Mouse (Mus musculus): ENCODE measurements around the gene C130026I21Rik. TPM values are rescaled to one million over a fixed set of nuclear protein-coding genes. Genes with fewer than 3 reads are reported as not detected.
"Not testable (repeated sequence)": the region's sequence is repeated elsewhere in the genome, so short reads cannot be mapped to it uniquely, and the experiment has no call there.

Gene C130026I21Rik
- polyA plus RNA-seq (2016; fragmentation: Nextera tagmentation; extraction: Ambion mirVana): not detected in 2 replicates

GRCm38 (mm10) chr1:85270466-85270865 is at the start of gene C130026I21Rik:
TSS of gene C130026I21Rik (minus strand) at chr1:85270566.
- H3K27me3 ChIP-seq (ENCODE audit: insufficient read depth, poor library complexity, severe bottlenecking); DNase-seq (ENCODE audit: low spot score); H3K4me1 ChIP-seq (replicated peaks); H3K4me3 ChIP-seq; H3K27ac ChIP-seq; H3K36me3 ChIP-seq: not testable (repeated sequence)
- H3K9me3 ChIP-seq: peaks cover 10% of the 10 kb centered on the region; the same call in 1 of the 2 replicates
- 57% methylated on average over 1 of the region's 6 CpGs for WGBS

GRCm38 (mm10) chr1:85287063-85287462 is 16.7 kb upstream of the C130026I21Rik start:
- WGBS: 50% methylated on average over 4 of the region's 5 CpGs
- H3K4me1 ChIP-seq (replicated peaks); H3K9me3 ChIP-seq; H3K36me3 ChIP-seq; DNase-seq (ENCODE audit: low spot score); H3K4me3 ChIP-seq; H3K27me3 ChIP-seq (ENCODE audit: insufficient read depth, poor library complexity, severe bottlenecking); H3K27ac ChIP-seq: not testable (repeated sequence)

- WGBS: 72% methylated on average over 4 of the region's 5 CpGs
Observed at GRCm38 (mm10) chr1:85276421-85276820, 6.1 kb upstream of the C130026I21Rik start.

GRCm38 (mm10) chr1:85258634-85259033 is 11.7 kb downstream of the C130026I21Rik start:
- H3K36me3 ChIP-seq; H3K4me1 ChIP-seq (replicated peaks); H3K4me3 ChIP-seq; H3K27ac ChIP-seq; DNase-seq (ENCODE audit: low spot score); H3K27me3 ChIP-seq (ENCODE audit: insufficient read depth, poor library complexity, severe bottlenecking): not testable (repeated sequence)
- peaks cover 11% of the 10 kb centered on the region for H3K9me3 ChIP-seq
- WGBS: 65% methylated on average over 2 of the region's 2 CpGs

More at GRCm38 (mm10) chr1:85276421-85276820, 6.1 kb upstream of the C130026I21Rik start:
- not testable (repeated sequence) for H3K4me1 ChIP-seq (replicated peaks); H3K27me3 ChIP-seq (ENCODE audit: insufficient read depth, poor library complexity, severe bottlenecking); DNase-seq (ENCODE audit: low spot score); H3K9me3 ChIP-seq; H3K4me3 ChIP-seq; H3K36me3 ChIP-seq; H3K27ac ChIP-seq

GRCm38 (mm10) chr1:85255217-85255616 is 15.1 kb downstream of the C130026I21Rik start:
- WGBS: 66% methylated on average over 2 of the region's 3 CpGs
- H3K4me3 ChIP-seq; H3K4me1 ChIP-seq (replicated peaks); DNase-seq (ENCODE audit: low spot score); H3K27me3 ChIP-seq (ENCODE audit: insufficient read depth, poor library complexity, severe bottlenecking); H3K27ac ChIP-seq; H3K36me3 ChIP-seq: not testable (repeated sequence)
- H3K9me3 ChIP-seq: peaks cover 24% of the 10 kb centered on the region

- H3K4me1 ChIP-seq (replicated peaks); DNase-seq (ENCODE audit: low spot score); H3K27me3 ChIP-seq (ENCODE audit: insufficient read depth, poor library complexity, severe bottlenecking); H3K4me3 ChIP-seq; H3K27ac ChIP-seq; H3K36me3 ChIP-seq: not testable (repeated sequence)
- 87% methylated on average over 4 of the region's 4 CpGs for WGBS
- peaks cover 40% of the 10 kb centered on the region for H3K9me3 ChIP-seq
Observed at GRCm38 (mm10) chr1:85251211-85251610, 19.2 kb downstream of the C130026I21Rik start.

- 74% methylated on average over 3 of the region's 3 CpGs for WGBS
- H3K27ac ChIP-seq; H3K4me3 ChIP-seq; DNase-seq (ENCODE audit: low spot score); H3K36me3 ChIP-seq; H3K4me1 ChIP-seq (replicated peaks); H3K27me3 ChIP-seq (ENCODE audit: insufficient read depth, poor library complexity, severe bottlenecking): not testable (repeated sequence)
- peaks cover 43% of the 10 kb centered on the region for H3K9me3 ChIP-seq
Observed at GRCm38 (mm10) chr1:85248985-85249384, 21.4 kb downstream of the C130026I21Rik start.

GRCm38 (mm10) chr1:85246776-85247460 is 23.4 kb downstream of the C130026I21Rik start:
- 79% methylated on average over 8 of the region's 8 CpGs for WGBS
- not testable (repeated sequence) for H3K27me3 ChIP-seq (ENCODE audit: insufficient read depth, poor library complexity, severe bottlenecking); H3K27ac ChIP-seq; H3K4me3 ChIP-seq; DNase-seq (ENCODE audit: low spot score); H3K36me3 ChIP-seq; H3K4me1 ChIP-seq (replicated peaks)
- H3K9me3 ChIP-seq: peaks cover 54% of the 10 kb centered on the region

- not testable (repeated sequence) for H3K4me1 ChIP-seq (replicated peaks); H3K4me3 ChIP-seq; H3K27me3 ChIP-seq (ENCODE audit: insufficient read depth, poor library complexity, severe bottlenecking); H3K36me3 ChIP-seq; DNase-seq (ENCODE audit: low spot score); H3K27ac ChIP-seq
- H3K9me3 ChIP-seq: peaks cover 50% of the 10 kb centered on the region
- 83% methylated on average over 5 of the region's 5 CpGs for WGBS
Observed at GRCm38 (mm10) chr1:85246266-85246665, 24.1 kb downstream of the C130026I21Rik start.

GRCm38 (mm10) chr1:85244941-85245340 is 25.4 kb downstream of the C130026I21Rik start:
- DNase-seq (ENCODE audit: low spot score); H3K27ac ChIP-seq; H3K36me3 ChIP-seq; H3K4me1 ChIP-seq (replicated peaks); H3K4me3 ChIP-seq; H3K27me3 ChIP-seq (ENCODE audit: insufficient read depth, poor library complexity, severe bottlenecking): not testable (repeated sequence)
- 69% methylated on average over 3 of the region's 4 CpGs for WGBS
- H3K9me3 ChIP-seq: peaks cover 47% of the 10 kb centered on the region

GRCm38 (mm10) chr1:85243023-85243422 is 27.3 kb downstream of the C130026I21Rik start:
- H3K27me3 ChIP-seq (ENCODE audit: insufficient read depth, poor library complexity, severe bottlenecking); H3K4me1 ChIP-seq (replicated peaks); H3K27ac ChIP-seq; H3K4me3 ChIP-seq; H3K36me3 ChIP-seq; DNase-seq (ENCODE audit: low spot score): not testable (repeated sequence)
- H3K9me3 ChIP-seq: peaks cover 52% of the 10 kb centered on the region
- 70% methylated on average over 2 of the region's 2 CpGs for WGBS

- not testable (repeated sequence) for H3K27ac ChIP-seq; DNase-seq (ENCODE audit: low spot score); H3K4me3 ChIP-seq; H3K4me1 ChIP-seq (replicated peaks); H3K36me3 ChIP-seq; H3K27me3 ChIP-seq (ENCODE audit: insufficient read depth, poor library complexity, severe bottlenecking)
- WGBS: 70% methylated on average over 4 of the region's 4 CpGs
- H3K9me3 ChIP-seq: peaks cover 37% of the 10 kb centered on the region
Observed at GRCm38 (mm10) chr1:85239018-85239775, 31.2 kb downstream of the C130026I21Rik start.

GRCm38 (mm10) chr1:85206531-85206930 is 63.8 kb downstream of the C130026I21Rik start:
- H3K4me3 ChIP-seq; H3K4me1 ChIP-seq (replicated peaks); H3K36me3 ChIP-seq; DNase-seq (ENCODE audit: low spot score); H3K27ac ChIP-seq; H3K27me3 ChIP-seq (ENCODE audit: insufficient read depth, poor library complexity, severe bottlenecking): not testable (repeated sequence)
- H3K9me3 ChIP-seq: peaks cover 18% of the 10 kb centered on the region
- 61% methylated on average over 1 of the region's 2 CpGs for WGBS
